Mouse (Mus musculus) ES-Bruce4 (cell line): ENCODE results near the gene Lonrf2.

ENCODE experiments used
- CTCF ChIP-seq: IDR thresholded peaks from one replicate; pipeline ENCODE4 v1.8.1; 2011; ENCODE audit warnings: low read depth, low read length
- EP300 ChIP-seq: IDR thresholded peaks from 2 replicates; pipeline ENCODE4 v1.6.1; 2011; ENCODE audit warnings: low read depth, low read length; ENCODE audit not compliant: insufficient read depth

DNA sequence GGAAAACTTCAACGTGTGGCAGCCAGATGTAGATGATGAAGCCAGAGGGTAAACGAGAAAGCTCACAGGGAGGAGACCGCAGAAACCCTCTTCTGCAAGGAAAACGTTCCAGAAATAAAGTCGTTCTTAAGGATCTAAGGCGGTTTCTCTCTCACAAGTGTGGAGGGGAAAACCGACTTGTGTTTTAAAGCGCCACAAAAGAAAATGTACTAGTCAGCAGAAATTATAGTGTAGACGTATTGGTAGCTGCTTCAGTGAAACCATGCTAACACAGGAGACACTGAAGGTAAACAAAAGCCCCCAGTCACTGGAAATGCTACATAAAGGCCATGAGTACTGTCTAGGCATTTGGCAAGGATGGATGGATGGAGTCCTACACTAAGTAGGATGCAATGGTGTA lies 19.2 kb downstream of the Lonrf2 start:
- no peak for TF ChIP-seq CTCF
- TF ChIP-seq EP300 = no peak
